Mouse (Mus musculus): ENCODE measurements around the gene Tyw1.

Tyw1 gene

GRCm38 (mm10) chr5:130266651-130267050 lies 11.2 kb downstream of the Tyw1 start:
- DNase-seq, result peak; percentile 46 to 71

GRCm38 (mm10) chr5:130267316-130267715 lies 11.9 kb downstream of the Tyw1 start:
- DNase-seq, result peak; percentile 30 to 65

DNA sequence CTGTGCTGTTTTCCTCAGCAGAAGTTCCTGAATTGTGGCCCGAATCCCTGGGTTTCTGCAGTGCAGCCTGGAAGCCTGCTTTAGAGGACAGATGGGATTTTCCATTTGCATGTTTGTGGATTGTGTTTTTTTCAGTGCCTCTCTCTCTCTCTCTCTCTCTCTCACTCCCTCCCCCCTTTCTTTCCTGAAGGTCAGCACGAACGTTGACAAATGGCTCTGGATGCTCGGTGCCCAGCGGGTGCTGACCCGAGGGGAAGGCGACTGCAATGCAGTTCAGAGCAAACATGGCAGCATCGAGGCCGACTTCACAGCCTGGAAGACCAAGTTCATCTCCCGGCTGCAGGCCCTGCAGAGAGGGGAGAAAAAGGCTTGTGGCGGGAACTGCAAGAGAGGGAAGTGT lies 13.6 kb downstream of the Tyw1 start:
- DNase-seq, result no peak

GRCm38 (mm10) chr5:130272344-130272743 lies 16.9 kb downstream of the Tyw1 start:
- peak in 1 of 2 experiments; percentile 24 for DNase-seq

DNA sequence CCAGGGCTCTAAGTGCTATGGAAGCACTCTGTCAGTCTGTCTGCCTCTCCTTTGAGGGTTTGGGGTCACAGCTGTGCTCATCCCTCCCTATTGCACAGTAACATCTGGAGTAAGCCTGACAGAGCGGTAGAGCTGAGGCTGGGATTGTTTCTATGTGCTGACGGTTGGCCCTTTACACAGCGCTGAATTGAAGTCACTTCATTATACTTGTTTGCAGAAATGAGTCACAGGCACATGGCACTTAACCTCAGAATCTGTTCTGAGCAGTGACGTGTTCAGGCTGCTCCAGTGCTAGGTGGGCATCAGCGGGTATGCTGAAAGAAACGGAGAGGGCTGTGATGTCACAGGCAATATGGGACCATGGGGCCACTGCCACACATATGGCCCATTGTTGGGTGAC lies 17.6 kb downstream of the Tyw1 start:
- DNase-seq, result no peak

GRCm38 (mm10) chr5:130275509-130275908 lies 20.1 kb downstream of the Tyw1 start:
- peak; percentile 49 to 72 for DNase-seq

DNA sequence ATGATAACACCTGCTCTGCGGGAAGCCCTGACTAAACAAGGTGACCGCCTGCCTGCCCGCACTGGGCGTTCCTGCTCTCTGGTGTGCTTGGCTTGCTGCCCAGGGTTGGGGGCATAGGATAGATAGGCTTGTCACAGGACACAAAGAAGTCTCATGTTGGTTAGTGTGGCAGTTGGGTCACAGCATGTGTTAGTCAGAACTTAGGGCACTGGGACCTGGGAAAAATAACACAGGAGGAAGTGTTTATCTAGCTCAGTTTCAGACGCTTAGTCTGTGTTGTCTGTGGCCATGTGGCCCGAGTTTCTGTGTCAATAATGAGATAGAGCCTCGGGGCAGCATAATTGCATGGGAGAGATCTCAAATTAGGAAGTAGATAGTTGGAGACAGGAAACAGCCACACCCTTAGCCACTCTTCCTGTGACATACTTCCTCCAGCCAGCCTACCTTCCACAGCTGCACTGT lies 22.6 kb downstream of the Tyw1 start:
- DNase-seq, result peak in 1 of 2 experiments; percentile 29

DNA sequence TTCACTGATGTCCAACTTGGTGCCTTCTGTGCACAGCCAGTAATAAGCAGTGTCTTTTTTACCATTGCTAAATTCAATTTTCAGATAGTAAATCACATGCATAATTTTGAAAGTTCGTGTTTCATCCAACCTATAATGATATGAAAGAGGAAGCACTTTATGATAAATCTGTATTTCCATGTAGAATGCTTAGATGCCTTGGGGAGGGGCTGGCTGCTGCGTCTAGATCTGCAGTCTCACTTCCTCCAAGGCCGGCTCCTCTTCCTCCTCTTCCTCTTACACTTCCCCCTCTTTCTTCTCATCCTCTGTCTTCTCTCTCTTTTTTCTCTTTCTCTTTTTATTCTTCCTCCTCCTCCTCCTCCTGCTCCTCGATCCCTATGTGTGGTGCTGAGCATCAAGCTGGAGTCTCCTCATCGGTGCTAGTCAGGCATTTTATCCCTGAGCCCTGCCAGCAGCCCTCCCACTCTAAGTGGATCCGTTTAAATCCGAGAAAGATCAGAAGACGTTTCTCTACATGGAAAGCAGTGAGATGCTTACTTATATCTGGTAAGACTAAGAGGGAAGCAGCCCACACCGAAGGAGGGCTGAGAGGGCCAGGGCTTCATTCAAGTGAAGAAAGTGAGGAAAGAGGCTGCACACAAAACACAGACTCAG lies 27.8 kb downstream of the Tyw1 start:
- no peak for DNase-seq

DNA sequence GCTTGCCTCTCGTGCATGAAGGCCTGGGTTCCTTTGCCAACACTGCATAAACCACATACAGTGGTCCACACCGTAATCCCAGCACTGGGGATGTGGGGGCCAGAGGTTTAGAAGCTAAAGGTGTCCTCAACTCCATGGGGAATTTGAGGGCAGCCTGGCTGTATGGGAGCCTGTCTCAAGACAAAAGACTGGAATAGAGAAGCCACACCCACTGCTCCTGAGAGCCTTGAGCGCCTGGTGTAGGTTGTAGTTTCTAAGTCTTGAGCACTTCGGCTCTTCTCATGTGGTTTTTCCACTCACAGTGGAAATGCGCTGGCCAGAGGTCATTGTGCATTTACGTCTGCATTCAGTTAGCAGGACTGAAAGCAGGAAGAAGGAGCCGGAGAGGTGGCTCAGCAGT lies 32.7 kb downstream of the Tyw1 start:
- no peak for DNase-seq

GRCm38 (mm10) chr5:130290242-130290641 lies 34.8 kb downstream of the Tyw1 start:
- peak in 1 of 2 experiments; percentile 36 for DNase-seq

GRCm38 (mm10) chr5:130290775-130291174 lies 35.4 kb downstream of the Tyw1 start:
- peak; percentile 72 to 80 for DNase-seq

DNA sequence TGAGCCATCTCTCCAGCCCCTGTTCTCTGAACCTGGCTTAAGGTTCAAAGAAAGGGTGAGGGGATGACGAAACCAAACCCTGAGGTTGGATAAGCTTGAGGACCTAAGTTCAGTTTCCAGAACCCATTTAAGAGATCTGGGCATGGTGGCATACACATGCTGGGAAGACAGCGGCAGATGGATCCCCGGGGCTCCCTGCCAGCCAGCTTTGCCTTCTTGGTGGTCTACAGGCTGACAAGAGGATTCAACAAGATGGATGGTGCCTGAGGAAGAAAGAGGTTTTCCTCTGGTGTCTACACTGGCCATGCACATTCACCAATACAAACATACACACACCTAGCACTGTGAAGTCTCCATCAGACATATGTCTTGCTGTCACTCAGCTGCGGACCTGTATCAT lies 37.6 kb downstream of the Tyw1 start:
- DNase-seq, result peak in 1 of 2 experiments; percentile 26

GRCm38 (mm10) chr5:130293941-130294340 lies 38.5 kb downstream of the Tyw1 start:
- no peak for DNase-seq

- no peak for DNase-seq
Observed at GRCm38 (mm10) chr5:130294598-130294997, 39.2 kb downstream of the Tyw1 start.

DNA sequence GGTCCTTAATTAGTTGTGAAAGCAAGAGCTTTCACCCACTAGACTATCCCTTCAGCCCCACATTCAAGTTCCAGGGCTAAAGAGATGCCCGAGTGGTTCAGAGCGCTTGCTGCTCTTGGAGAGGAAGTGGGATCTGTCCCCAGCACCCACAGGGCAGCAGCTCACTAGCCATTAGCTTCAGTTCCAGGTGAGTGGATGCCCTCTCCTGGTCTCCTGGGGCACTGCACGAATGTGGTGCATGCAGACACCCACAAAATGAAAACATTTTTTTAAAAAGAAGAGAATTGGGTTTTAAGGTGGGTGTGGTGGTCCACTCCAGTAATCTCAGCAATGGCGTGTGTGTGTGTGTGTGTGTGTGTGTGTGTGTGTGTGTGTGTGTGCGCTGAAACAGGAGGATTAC lies 40.7 kb downstream of the Tyw1 start:
- no peak for DNase-seq

- DNase-seq, result no peak
Observed at GRCm38 (mm10) chr5:130298831-130299460, 43.5 kb downstream of the Tyw1 start.

DNA sequence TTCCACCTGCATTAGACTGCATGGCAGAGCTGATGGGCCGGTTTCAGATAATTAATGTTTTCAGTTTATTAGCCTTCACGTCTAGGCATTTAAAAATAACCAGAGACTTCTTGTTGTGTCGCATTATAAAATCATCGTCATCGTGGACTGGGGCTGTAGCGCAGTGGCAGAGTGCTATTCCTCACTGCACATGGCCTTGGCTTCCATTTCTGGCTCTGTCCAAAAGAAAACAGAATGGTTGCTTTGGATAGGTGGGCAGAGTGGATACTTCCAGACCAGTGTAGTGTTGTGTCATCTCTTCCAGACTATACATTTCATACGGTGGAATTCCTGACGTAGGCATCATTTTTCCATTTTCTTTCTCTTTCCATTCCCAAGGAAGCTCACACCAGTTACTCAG lies 44.1 kb downstream of the Tyw1 start:
- DNase-seq, result no peak

- DNase-seq, result no peak
Observed at GRCm38 (mm10) chr5:130303611-130304010, 48.2 kb downstream of the Tyw1 start.

DNA sequence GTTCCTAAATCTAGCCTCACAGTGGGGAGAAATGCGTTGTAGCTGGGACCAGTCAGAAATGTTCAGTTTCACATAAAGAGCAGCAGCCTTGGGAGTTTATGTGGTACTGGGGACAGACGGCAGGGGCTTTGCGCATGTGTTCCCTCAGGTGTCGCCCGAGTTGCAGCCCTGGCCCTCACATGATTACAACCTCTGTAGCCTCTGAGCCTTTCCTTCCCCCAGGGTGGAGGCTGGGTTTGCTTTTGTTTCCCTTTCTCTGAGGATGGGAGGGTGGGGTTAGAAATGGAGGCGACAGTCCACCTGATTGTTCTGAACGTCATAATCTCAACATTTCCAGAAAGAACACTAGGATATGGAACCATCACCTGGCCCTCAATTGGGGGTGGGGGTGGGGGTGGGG lies 52.5 kb downstream of the Tyw1 start:
- no peak for DNase-seq

DNA sequence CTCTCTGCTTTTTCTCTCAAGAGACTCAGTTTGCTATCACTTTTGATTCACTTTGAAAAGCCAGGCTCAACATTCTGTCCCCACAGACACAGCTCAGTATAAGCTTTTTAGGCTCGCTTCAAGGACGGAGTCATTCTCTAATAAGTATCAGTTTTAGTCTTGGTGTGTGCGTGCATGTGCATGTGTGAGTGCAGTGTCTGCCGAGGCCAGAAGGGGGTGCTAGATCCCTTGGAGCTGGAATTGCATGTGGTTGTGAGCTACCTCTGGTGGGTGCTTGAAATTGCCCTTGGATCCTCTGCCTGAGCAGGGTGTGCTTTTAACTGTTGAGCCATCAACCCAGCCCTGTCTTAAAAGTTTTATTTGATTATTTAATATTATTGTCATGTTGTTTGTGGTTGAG lies 54.7 kb downstream of the Tyw1 start:
- no peak for DNase-seq

GRCm38 (mm10) chr5:130310827-130311226 lies 55.4 kb downstream of the Tyw1 start:
- no peak for DNase-seq

- DNase-seq, result no peak
Observed at GRCm38 (mm10) chr5:130313488-130313887, 58.1 kb downstream of the Tyw1 start.

DNA sequence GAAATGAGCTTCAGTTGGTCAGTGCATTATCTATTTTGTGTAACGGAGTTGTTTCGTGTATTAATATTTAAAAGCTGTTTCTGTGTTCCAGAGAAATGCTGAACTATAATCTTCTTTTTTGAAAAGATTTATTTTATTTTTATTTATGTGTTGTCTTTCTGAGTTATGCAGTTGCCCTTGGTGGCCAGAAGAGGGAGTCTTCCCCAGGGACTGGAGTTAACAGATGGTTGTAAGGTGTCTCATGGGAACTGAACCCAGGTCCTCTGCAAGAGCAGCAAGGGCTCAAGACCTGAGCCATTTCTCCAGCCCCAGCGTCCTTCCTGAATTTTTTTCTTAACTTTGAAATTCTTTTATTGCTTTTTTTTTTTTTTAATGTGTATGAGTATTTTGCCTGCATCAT lies 59.5 kb downstream of the Tyw1 start:
- no peak for DNase-seq

DNA sequence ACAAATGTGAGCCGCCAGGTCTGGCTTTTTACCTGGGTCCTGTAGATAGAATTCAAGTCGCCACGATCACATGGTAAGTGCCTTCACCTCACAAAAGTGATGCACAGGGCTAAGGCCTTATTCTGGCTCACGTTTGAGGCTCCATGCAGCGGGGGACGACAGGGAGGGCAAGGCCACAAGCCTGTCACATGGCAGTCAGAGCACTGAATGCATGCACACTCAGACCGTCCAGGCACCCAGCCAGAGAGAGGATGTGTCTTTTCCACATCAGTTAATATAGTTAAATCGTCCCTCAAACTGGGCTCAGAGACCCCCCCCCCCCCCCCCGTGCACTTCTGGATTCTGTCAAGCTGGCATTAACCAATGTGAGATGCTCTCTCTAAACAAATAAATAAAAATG lies 60.9 kb downstream of the Tyw1 start:
- peak in 1 of 2 experiments; percentile 41 for DNase-seq

DNA sequence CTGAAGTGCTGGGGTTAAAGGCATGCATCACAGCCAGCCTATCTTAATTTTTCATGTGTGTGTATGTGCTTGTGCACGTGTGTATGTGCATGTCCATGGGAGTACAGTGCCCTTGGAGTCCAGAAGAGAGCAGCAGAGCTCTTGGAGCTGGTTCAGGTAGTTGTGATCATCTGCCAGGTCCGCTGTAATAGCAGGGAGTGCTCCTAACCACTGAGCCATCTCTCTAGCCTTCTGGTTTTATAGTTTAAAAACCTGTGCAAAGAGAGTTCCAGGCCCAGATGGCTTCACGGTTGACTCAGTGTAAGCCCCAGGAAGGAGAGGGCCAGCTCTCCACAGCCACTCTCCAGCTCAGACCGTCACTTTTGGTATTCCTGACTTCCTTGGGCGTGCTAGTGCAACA lies 64.4 kb downstream of the Tyw1 start:
- peak in 1 of 2 experiments; percentile 38 for DNase-seq
